Mouse (Mus musculus): ENCODE data around the gene Kansl1. TPM values are rescaled to one million over a fixed set of nuclear protein-coding genes. Genes with fewer than 3 reads are reported as not detected.

Kansl1 gene
- polyA plus RNA-seq, 1 experiment from 2014 or later = 17.5 TPM

DNA sequence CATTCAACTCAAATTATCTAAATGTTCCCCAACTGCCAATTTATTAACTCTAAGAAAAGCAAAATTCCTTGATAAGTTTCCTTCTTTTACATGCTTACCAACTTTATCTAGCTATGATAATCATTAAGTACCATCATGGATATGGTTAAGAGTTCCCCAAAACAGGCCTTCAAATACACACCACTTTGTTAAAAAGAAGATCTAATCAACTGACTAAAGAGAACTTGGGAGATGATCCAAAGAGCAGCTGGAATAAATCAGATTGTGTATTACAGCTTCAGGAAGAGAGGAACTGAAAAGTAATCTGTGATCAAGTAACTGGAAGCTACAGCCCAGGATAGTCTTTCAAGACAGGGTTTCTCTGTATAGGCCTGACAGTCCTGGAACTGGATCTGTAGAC, 36.4 kb downstream of the Kansl1 start:
- Histone ChIP-seq H3K27me3 (ENCODE audit: insufficient read depth, low read length) (no peaks in the 10 kb centered on the region), H3K4me1 (replicated peaks; ENCODE audit: insufficient read depth, low read length) (0 out of 2 replicates have a peak, but pooled peaks cover 4% of the 10 kb centered on the region), H3K27ac (no peak overlapping the region), H3K4me2 (ENCODE audit: low read length) (no peak overlapping the region), H3K9ac (ENCODE audit: low read depth, low read length) (no peak overlapping the region), H3K4me3 (replicated peaks; ENCODE audit: low read depth, low read length) (no peak overlapping the region), H3K36me3 (ENCODE audit: insufficient read depth, low read length) (no peaks in the 10 kb centered on the region), H3K9me3 (replicated peaks; ENCODE audit: low read length) (no peaks in the 10 kb centered on the region)
- ATAC-seq (replicated peaks; ENCODE audit: low FRiP score, low read depth) = no peak
- DNase-seq (ENCODE audit: low spot score) = peak; percentile 42
- TF ChIP-seq CTCF (IDR thresholded peaks at IDR 0.05; ENCODE audit: low read depth) = no peak

GRCm38 (mm10) chr11:104431807-104432206, 36.9 kb downstream of the Kansl1 start:
- DNase-seq (ENCODE audit: low spot score) (no peak), ATAC-seq (replicated peaks; ENCODE audit: low FRiP score, low read depth) (no peak)
- no peak overlapping the region for H3K4me3 ChIP-seq (replicated peaks; ENCODE audit: low read depth, low read length)
- 84% methylated on average over 1 of the region's 1 CpGs for WGBS
- H3K36me3 ChIP-seq (ENCODE audit: insufficient read depth, low read length) = no peaks in the 10 kb centered on the region
- 0 out of 2 replicates have a peak, but pooled peaks cover 4% of the 10 kb centered on the region for H3K4me1 ChIP-seq (replicated peaks; ENCODE audit: insufficient read depth, low read length)
- no peak overlapping the region for H3K27ac ChIP-seq
- no peak for TF ChIP-seq CTCF (IDR thresholded peaks at IDR 0.05; ENCODE audit: low read depth)
- H3K9me3 ChIP-seq (replicated peaks; ENCODE audit: low read length) = no peaks in the 10 kb centered on the region
- no peak overlapping the region for H3K9ac ChIP-seq (ENCODE audit: low read depth, low read length)
- H3K27me3 ChIP-seq (ENCODE audit: insufficient read depth, low read length) = no peaks in the 10 kb centered on the region
- no peak overlapping the region for H3K4me2 ChIP-seq (ENCODE audit: low read length)

GRCm38 (mm10) chr11:104424727-104425416, 43.8 kb downstream of the Kansl1 start:
- no peaks in the 10 kb centered on the region for H3K4me1 ChIP-seq (replicated peaks; ENCODE audit: insufficient read depth, low read length)
- TF ChIP-seq CTCF (IDR thresholded peaks at IDR 0.05; ENCODE audit: low read depth) = no peak
- no peak overlapping the region for H3K9ac ChIP-seq (ENCODE audit: low read depth, low read length)
- H3K9me3 ChIP-seq (replicated peaks; ENCODE audit: low read length) = no peaks in the 10 kb centered on the region
- H3K4me3 ChIP-seq (replicated peaks; ENCODE audit: low read depth, low read length) = no peak overlapping the region
- no peak for DNase-seq (ENCODE audit: low spot score)
- H3K27me3 ChIP-seq (ENCODE audit: insufficient read depth, low read length) = no peaks in the 10 kb centered on the region
- no peak overlapping the region for H3K4me2 ChIP-seq (ENCODE audit: low read length)
- peaks cover 18% of the 10 kb centered on the region for H3K36me3 ChIP-seq (ENCODE audit: insufficient read depth, low read length)
- H3K27ac ChIP-seq = no peak overlapping the region
- ATAC-seq (replicated peaks; ENCODE audit: low FRiP score, low read depth) = no peak
- 85% methylated on average over 16 of the region's 16 CpGs for WGBS

DNA sequence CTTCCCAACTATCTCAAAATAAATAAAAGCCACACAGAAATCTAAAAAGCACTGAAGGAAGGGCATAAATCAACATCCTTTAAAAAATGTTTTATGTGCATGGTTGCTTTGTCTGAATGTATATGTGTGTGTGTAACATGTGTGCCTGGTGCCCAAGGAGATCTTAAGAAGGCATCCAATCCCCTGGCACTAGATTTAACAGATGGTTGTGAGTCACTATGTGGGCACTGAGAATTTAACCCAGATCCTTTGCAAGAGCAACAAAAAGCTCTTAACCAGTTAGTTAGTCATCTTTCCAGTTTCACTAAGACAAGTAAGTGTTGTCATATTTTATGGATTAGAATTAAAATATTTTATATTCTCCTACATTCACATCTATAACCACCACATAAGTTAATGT, 56.4 kb downstream of the Kansl1 start:
- no peak for DNase-seq (ENCODE audit: low spot score)
- Histone ChIP-seq H3K9me3 (replicated peaks; ENCODE audit: low read length) (no peaks in the 10 kb centered on the region), H3K4me3 (replicated peaks; ENCODE audit: low read depth, low read length) (no peak overlapping the region), H3K4me1 (replicated peaks; ENCODE audit: insufficient read depth, low read length) (no peaks in the 10 kb centered on the region), H3K27me3 (ENCODE audit: insufficient read depth, low read length) (no peaks in the 10 kb centered on the region), H3K9ac (ENCODE audit: low read depth, low read length) (no peak overlapping the region), H3K27ac (no peak overlapping the region), H3K4me2 (ENCODE audit: low read length) (no peak overlapping the region), H3K36me3 (ENCODE audit: insufficient read depth, low read length) (0 out of 2 replicates have a peak, but pooled peaks cover 4% of the 10 kb centered on the region)
- ATAC-seq (replicated peaks; ENCODE audit: low FRiP score, low read depth) = no peak
- TF ChIP-seq CTCF (IDR thresholded peaks at IDR 0.05; ENCODE audit: low read depth) = no peak

DNA sequence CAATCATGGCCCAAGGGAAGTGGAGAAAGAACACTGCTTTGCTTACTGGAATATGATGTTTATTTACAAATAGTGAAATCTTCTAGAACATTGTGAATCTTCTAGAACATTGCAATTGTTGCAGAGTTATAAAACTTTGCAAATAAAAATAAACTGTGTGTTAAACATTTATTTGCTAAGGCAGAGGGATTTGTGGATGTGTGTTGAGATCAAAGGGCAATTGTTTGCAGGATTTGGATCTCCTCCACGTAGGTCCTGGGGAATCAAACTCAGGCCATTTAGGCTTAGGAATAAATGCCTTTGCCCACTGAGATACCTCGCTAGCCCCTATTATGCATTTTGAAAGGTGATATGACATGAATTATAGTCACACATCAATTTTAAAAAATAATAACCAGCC, 61.3 kb downstream of the Kansl1 start:
- 68% methylated on average over 2 of the region's 2 CpGs for WGBS
- no peak overlapping the region for H3K9ac ChIP-seq (ENCODE audit: low read depth, low read length)
- ATAC-seq (replicated peaks; ENCODE audit: low FRiP score, low read depth) (no peak), DNase-seq (ENCODE audit: low spot score) (no peak)
- no peak overlapping the region for H3K27ac ChIP-seq
- no peaks in the 10 kb centered on the region for H3K4me1 ChIP-seq (replicated peaks; ENCODE audit: insufficient read depth, low read length)
- TF ChIP-seq CTCF (IDR thresholded peaks at IDR 0.05; ENCODE audit: low read depth) = no peak
- no peaks in the 10 kb centered on the region for H3K9me3 ChIP-seq (replicated peaks; ENCODE audit: low read length)
- H3K4me2 ChIP-seq (ENCODE audit: low read length) = no peak overlapping the region
- H3K36me3 ChIP-seq (ENCODE audit: insufficient read depth, low read length) = 0 out of 2 replicates have a peak, but pooled peaks cover 2% of the 10 kb centered on the region
- no peak overlapping the region for H3K4me3 ChIP-seq (replicated peaks; ENCODE audit: low read depth, low read length)
- no peaks in the 10 kb centered on the region for H3K27me3 ChIP-seq (ENCODE audit: insufficient read depth, low read length)

DNA sequence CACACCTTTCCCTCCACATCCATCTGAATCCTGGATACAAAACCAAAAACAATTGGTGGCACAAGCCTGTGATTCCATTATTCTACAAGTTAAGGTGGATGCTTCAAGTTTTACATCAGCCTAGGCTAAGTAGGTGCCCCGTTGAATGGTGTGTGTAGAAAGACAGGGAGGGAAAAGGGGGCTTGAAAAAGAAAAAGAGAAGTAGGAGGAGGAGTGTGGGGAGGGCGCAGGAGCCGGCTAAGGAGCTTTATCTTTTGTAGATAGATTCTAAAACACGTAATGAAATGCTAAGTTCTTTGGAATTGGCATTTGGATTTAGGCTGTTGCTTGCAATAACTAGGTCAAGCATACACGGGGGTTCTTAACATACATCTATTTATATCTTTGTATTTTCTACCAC, 67.7 kb downstream of the Kansl1 start:
- Histone ChIP-seq H3K27me3 (ENCODE audit: insufficient read depth, low read length) (no peaks in the 10 kb centered on the region), H3K4me1 (replicated peaks; ENCODE audit: insufficient read depth, low read length) (no peaks in the 10 kb centered on the region), H3K27ac (no peak overlapping the region), H3K9me3 (replicated peaks; ENCODE audit: low read length) (no peaks in the 10 kb centered on the region), H3K36me3 (ENCODE audit: insufficient read depth, low read length) (no peaks in the 10 kb centered on the region), H3K4me2 (ENCODE audit: low read length) (no peak overlapping the region), H3K9ac (ENCODE audit: low read depth, low read length) (no peak overlapping the region), H3K4me3 (replicated peaks; ENCODE audit: low read depth, low read length) (no peak overlapping the region)
- ATAC-seq (replicated peaks; ENCODE audit: low FRiP score, low read depth) = no peak
- no peak for TF ChIP-seq CTCF (IDR thresholded peaks at IDR 0.05; ENCODE audit: low read depth)
- WGBS = 76% methylated on average over 5 of the region's 5 CpGs
- no peak for DNase-seq (ENCODE audit: low spot score)

Data from kidney, postnatal 0 days (tissue).